Mouse (Mus musculus) hindbrain, postnatal 0 days (tissue): ENCODE measurements at regions not wholly inside any gene's neighbourhood (a gene's known extent, or its start where the extent isn't known, plus 50 kb on each side); places are given as distances from the start of the nearest gene placed in this dataset.

Experiments
- ATAC-seq: fragments of 200-750 bp; cut with Nextera tagmentation; 2 replicates; pipeline ENCODE4 v1.8.0; 2017; ENCODE audit warnings: mild to moderate bottlenecking, moderate TSS enrichment, moderate library complexity
- DNase-seq: peaks from one replicate; pipeline ENCODE4 v3.0.0-alpha.2; 2015; ENCODE audit warnings: low spot score
- H3K27ac ChIP-seq: fragments of 300-500 bp; sonication (generic); 2 replicates; pipeline ENCODE4 v1.5.1; 2014; ENCODE audit warnings: mild to moderate bottlenecking
- H3K27me3 ChIP-seq: fragments of 300-500 bp; sonication (generic); 2 replicates; pipeline ENCODE4 v1.6.1; 2014; ENCODE audit warnings: low read length, mixed read lengths; ENCODE audit not compliant: insufficient read depth
- H3K36me3 ChIP-seq: fragments of 300-500 bp; sonication (generic); 2 replicates; pipeline ENCODE4 v1.6.1; 2014; ENCODE audit warnings: low read length, mixed read lengths; ENCODE audit not compliant: insufficient read depth
- H3K4me1 ChIP-seq: fragments of 300-500 bp; sonication (generic); 2 replicates; pipeline ENCODE4 v1.6.1; 2014; ENCODE audit warnings: antibody characterized with exemption, low read length, mixed read lengths; ENCODE audit not compliant: insufficient read depth
- H3K4me2 ChIP-seq: fragments of 300-500 bp; sonication (generic); 2 replicates; pipeline ENCODE4 v1.6.1; 2014; ENCODE audit warnings: low read depth, mild to moderate bottlenecking, low read length, moderate library complexity, mixed read lengths
- H3K4me3 ChIP-seq: fragments of 300-500 bp; sonication (generic); 2 replicates; pipeline ENCODE4 v1.5.1; 2014; ENCODE audit warnings: low read length
- H3K9ac ChIP-seq: fragments of 300-500 bp; sonication (generic); replicated peaks from 2 replicates; pipeline ENCODE4 v1.6.1; 2014; ENCODE audit warnings: mild to moderate bottlenecking, low read length, moderate library complexity, mixed read lengths
- H3K9me3 ChIP-seq: fragments of 300-500 bp; sonication (generic); 2 replicates; pipeline ENCODE4 v1.6.1; 2016; ENCODE audit warnings: low read length, mixed read lengths
- CTCF ChIP-seq: IDR thresholded peaks from 2 replicates; pipeline ENCODE4 v1.5.1; 2016; ENCODE audit warnings: antibody characterized with exemption, control low read depth, low read depth
- WGBS: fragments of 180-500 bp; shearing (Covaris S2); extraction: QIAGEN DNeasy Blood & Tissue Kit; methylation state at CpG from one replicate; pipeline ENCODE4 v1.1.7; 2014; 5-methylcytosine and 5-hydroxymethylcytosine counted together

DNA sequence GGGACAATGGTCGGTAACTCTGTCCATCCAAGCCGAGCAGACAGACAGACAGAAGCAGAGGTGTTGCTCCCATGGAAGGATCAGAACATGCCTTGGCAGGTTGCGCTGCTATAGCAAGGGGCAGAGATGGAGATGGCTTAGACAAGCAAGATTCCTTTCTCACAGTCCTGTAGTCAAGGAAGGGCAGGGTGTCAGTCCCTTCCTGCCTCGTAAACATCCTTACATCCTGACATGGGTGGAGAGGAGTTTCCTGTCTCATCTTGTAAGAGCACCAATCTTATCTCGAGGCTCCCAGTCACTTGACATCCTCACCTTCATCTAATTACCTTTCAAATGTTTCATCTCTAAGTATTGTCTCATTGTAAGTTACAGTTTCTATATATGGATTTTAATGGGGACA lies 87.0 kb upstream of the C1qtnf3 start:
- 88% methylated on average over 5 of the region's 5 CpGs for WGBS
- Histone ChIP-seq H3K27me3 (no peaks in the 10 kb centered on the region), H3K36me3 (no peaks in the 10 kb centered on the region), H3K27ac (no peak overlapping the region), H3K9ac (no peak overlapping the region), H3K4me1 (no peaks in the 10 kb centered on the region), H3K9me3 (no peaks in the 10 kb centered on the region), H3K4me3 (no peak overlapping the region), H3K4me2 (no peak overlapping the region)
- ATAC-seq (no peak), DNase-seq (no peak)
- TF ChIP-seq CTCF = no peak

DNA sequence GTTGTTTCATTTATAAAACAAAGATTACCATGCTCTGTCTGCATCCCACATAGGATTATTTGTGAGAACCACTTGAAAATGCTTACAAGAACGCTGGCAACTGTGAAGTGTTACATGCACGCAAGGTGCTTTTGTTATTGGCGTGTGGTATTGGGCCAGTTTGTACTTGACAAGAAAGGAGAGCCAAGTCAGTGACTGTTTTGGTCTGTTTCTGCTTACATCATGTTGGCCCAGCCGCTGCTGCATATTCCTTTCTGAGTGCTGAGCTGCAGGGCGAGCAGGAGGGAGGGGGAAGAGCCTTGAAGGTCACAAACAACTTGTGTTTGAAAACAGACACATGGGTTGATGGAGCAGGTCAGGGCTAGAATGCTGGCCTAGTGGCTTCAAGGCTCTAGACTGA lies 85.3 kb upstream of the C1qtnf3 start:
- Histone ChIP-seq H3K4me2 (no peak overlapping the region), H3K27ac (no peak overlapping the region), H3K9ac (no peak overlapping the region), H3K27me3 (no peaks in the 10 kb centered on the region), H3K4me3 (no peak overlapping the region), H3K9me3 (no peaks in the 10 kb centered on the region), H3K36me3 (no peaks in the 10 kb centered on the region), H3K4me1 (no peaks in the 10 kb centered on the region)
- no peak for TF ChIP-seq CTCF
- ATAC-seq (no peak), DNase-seq (no peak)
- 71% methylated on average over 5 of the region's 5 CpGs for WGBS

DNA sequence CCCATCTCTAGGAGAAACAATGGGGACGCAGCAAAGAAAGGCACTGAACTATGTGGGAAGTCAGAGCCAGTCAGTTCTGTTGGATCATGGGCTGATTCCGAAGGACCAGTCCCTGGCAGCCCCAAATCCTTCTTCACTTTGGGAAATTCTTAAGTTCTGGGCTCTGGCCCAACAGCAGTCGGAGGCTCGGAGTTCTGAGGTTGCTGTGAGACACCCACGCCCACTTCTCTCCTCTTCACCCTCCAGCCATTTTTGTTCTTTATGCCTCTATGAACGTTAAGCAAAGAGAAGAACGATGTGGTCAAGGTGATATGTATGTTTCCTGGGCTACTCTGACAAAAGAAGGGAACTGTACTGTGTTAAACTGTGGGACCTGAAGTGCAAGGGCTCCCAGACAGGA lies 84.0 kb upstream of the C1qtnf3 start:
- ATAC-seq = no peak
- no peak overlapping the region for H3K4me2 ChIP-seq
- H3K9me3 ChIP-seq = no peaks in the 10 kb centered on the region
- H3K4me3 ChIP-seq = no peak overlapping the region
- 74% methylated on average over 7 of the region's 7 CpGs for WGBS
- H3K4me1 ChIP-seq = no peaks in the 10 kb centered on the region
- DNase-seq = no peak
- TF ChIP-seq CTCF = no peak
- H3K27me3 ChIP-seq = no peaks in the 10 kb centered on the region
- H3K36me3 ChIP-seq = no peaks in the 10 kb centered on the region
- no peak overlapping the region for H3K9ac ChIP-seq
- H3K27ac ChIP-seq = no peak overlapping the region

DNA sequence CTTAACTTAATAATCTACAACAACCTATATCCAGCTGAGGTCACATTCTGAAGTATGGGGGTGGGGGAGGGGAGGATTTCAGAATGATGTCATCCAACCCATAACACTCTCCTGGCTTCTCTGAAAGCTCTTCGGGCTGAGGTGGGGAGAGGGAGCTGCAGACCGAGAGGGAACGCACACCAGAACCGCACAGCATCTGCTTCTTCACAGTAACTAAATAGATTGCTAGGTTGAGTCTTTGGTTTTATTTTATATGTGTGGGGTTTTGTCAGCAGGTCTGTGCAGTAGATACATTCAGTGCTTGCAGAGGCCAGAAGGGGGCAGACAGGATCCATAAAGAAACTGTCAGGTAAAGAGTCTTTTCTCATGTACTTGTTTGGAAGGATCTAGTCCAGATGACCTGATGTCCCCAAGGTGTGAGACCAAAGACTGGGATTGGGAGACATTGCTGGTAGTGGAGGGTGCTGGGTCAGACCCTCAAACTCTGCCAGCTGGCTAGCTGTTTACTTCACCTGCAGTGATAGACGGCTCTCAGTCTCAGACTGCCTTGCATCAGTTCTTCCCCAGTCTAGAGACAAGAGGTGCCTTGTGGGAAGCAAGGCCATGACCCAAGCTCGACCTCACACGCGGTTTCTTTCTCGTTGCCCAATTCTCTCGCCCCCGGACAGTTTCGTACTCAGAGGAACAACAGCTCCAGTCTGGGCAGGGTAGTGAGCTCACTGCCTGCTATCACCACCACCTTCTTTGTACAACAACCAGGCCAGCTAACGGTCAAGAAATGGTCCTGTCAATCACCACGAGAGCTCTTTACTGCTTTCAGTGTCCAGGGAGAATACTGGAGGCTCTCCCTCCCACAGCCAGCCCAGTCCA lies 83.2 kb upstream of the C1qtnf3 start:
- 69% methylated on average over 14 of the region's 14 CpGs for WGBS
- Histone ChIP-seq H3K4me1 (no peaks in the 10 kb centered on the region), H3K9me3 (no peaks in the 10 kb centered on the region), H3K36me3 (no peaks in the 10 kb centered on the region), H3K4me2 (no peak overlapping the region), H3K27me3 (no peaks in the 10 kb centered on the region), H3K4me3 (no peak overlapping the region), H3K27ac (no peak overlapping the region), H3K9ac (no peak overlapping the region)
- peak; percentile 51 for DNase-seq
- peak; percentile 57 for TF ChIP-seq CTCF
- peak; percentile 57 for ATAC-seq

- Histone ChIP-seq H3K36me3 (no peaks in the 10 kb centered on the region), H3K4me3 (no peak overlapping the region), H3K27me3 (no peaks in the 10 kb centered on the region), H3K4me1 (no peaks in the 10 kb centered on the region), H3K9me3 (no peaks in the 10 kb centered on the region), H3K4me2 (no peak overlapping the region), H3K9ac (no peak overlapping the region), H3K27ac (no peak overlapping the region)
- TF ChIP-seq CTCF = no peak
- 65% methylated on average over 13 of the region's 13 CpGs for WGBS
- DNase-seq = no peak
- ATAC-seq = no peak
Measured at GRCm38 (mm10) chr15:10869879-10870278, 82.3 kb upstream of the C1qtnf3 start.

DNA sequence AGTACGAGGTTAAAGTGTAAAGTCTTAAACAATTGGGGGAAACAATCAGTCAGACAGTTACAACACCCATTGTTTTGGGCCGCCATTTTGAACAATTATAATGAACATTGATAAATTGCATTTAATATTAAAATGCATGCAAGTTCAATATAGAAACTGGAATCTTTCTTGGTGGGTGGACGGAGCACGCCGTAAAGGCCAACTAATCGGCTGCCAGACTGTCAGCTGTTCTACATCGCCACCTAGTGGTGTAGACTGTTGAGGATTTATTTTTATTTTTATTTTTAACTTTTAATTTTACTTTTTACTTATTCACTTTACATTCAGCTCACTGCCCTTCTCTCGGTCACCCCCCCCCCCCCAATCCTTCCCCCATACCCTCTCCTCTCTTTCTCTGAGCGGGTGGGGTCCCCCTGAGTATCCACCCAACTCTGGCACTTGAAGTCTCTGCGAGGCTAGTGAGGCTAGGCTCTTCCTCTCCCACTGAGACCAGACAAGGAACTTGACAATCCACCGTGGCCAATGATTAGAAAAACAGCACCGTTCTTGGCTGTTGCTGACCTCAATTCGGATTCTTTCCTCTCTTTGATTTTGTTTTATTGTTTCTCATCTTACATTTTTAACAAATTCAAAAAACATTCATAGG lies 79.7 kb upstream of the C1qtnf3 start:
- no peak overlapping the region for H3K4me3 ChIP-seq
- peak; percentile 77 for TF ChIP-seq CTCF
- no peaks in the 10 kb centered on the region for H3K27me3 ChIP-seq
- peak; percentile 48; the same call in 1 of the 2 replicates for ATAC-seq
- H3K9me3 ChIP-seq = no peaks in the 10 kb centered on the region
- 10% methylated on average over 13 of the region's 13 CpGs for WGBS
- H3K4me1 ChIP-seq = no peaks in the 10 kb centered on the region
- H3K4me2 ChIP-seq = peak overlapping the region; percentile 6; the same call in 1 of the 2 replicates
- no peak overlapping the region for H3K27ac ChIP-seq
- H3K9ac ChIP-seq = no peak overlapping the region
- no peaks in the 10 kb centered on the region for H3K36me3 ChIP-seq
- peak; percentile 81 for DNase-seq

GRCm38 (mm10) chr15:10876328-10876727 lies 75.8 kb upstream of the C1qtnf3 start:
- H3K27ac ChIP-seq = no peak overlapping the region
- no peaks in the 10 kb centered on the region for H3K9me3 ChIP-seq
- DNase-seq (no peak), ATAC-seq (no peak)
- H3K4me3 ChIP-seq = no peak overlapping the region
- no peak overlapping the region for H3K9ac ChIP-seq
- no peaks in the 10 kb centered on the region for H3K36me3 ChIP-seq
- no peak for TF ChIP-seq CTCF
- H3K4me1 ChIP-seq = no peaks in the 10 kb centered on the region
- no peak overlapping the region for H3K4me2 ChIP-seq
- WGBS = 66% methylated on average over 5 of the region's 5 CpGs
- no peaks in the 10 kb centered on the region for H3K27me3 ChIP-seq
